In the genomic region with DNA sequence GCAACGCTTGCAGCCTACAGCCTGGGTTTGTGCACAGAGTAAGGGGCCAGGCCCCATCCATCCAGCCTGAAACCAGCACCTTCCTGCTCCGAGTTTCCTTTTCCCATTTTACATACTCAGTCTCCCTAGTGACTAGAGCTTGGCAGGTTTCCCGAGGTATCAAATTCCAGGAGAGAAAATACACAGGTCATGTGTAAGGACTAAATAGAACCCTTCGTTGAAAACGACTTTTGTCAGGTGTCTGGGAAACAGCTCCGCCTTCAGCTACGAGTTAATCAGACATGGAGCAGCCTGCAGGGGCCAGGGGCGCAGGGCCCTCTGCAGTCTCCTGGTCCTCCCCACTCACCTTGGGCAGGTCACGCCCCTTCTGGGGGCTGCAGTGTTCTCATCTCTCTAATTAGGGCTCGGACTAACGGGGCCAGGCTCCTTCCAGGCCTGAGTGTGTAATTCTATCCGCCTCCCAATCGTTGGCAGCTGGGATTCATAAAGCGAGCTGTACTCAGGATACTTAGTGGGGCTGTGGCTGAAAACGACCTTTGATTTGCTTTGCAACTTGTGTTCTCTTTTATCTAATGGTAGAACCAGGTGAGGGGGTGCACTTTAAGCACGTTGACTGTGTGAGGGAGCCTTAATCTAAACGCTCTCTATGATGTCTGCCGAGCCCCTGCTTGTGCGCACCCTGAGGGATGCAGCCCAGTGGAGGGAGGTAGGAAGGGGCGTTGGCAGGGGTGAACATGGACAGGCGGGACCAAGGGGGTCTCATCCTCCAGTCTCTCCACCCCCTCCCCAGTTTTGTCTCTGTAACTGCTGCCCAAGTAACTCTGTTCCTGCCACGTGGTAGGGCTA, we compare ENCODE assay signal across 11 mouse cellular contexts.
DNase-seq lines count a peak whose midpoint lies in the region; ATAC-seq and TF ChIP-seq lines count a peak whose summit lies in the region.
"Had no signal": no experiment of that assay in that cellular context is flagged by ENCODE, and none has a peak within 500 bp of the region (broad histone marks: within the 10 kb centered on the region; RNA-seq: fewer than 3 reads in every experiment).

No protein-coding gene starts in this region.

- DNase-seq in liver: peak; percentile 7
- DNase-seq in liver, embryonic 11.5 days (ENCODE audit: low spot score): no peak
- DNase-seq in layer of hippocampus, adult 9-10 months (ENCODE audit: low spot score): no peak
- DNase-seq in urinary bladder, adult 18-20 months (ENCODE audit: low spot score in 2 of 2): no peak
- no peak for DNase-seq in right cerebral cortex, postnatal 4 days
- DNase-seq: cerebellum, postnatal 10 days; lung, postnatal 4 days; thymus, postnatal 25 days had no signal

- no peak overlapping the region for H3K27ac ChIP-seq in liver, embryonic 11.5 days (ENCODE audit: low read depth, low read length)
- peak overlapping the region; percentile 89 for H3K27ac ChIP-seq in embryonic facial prominence, embryonic 12.5 days
- no peak overlapping the region for H3K27ac ChIP-seq in intestine, postnatal 0 days (ENCODE audit: low read depth, low read length)
- H3K27ac ChIP-seq in limb, embryonic 15.5 days: peak overlapping the region; percentile 71

- no peak for TF ChIP-seq CTCF in intestine, postnatal 0 days (IDR thresholded peaks at IDR 0.05; ENCODE audit: low read depth)

- H3K9ac ChIP-seq in liver, embryonic 11.5 days (ENCODE audit: low read depth, low read length): no peak overlapping the region
- no peak overlapping the region for H3K9ac ChIP-seq in embryonic facial prominence, embryonic 12.5 days
- H3K9ac ChIP-seq in intestine, postnatal 0 days (ENCODE audit: low read depth, low read length): no peak overlapping the region
- no peak overlapping the region for H3K9ac ChIP-seq in limb, embryonic 15.5 days

- ATAC-seq in liver, embryonic 11.5 days (replicated peaks; ENCODE audit: low FRiP score): no peak; the same call in 1 of the 2 replicates
- peak; percentile 90 for ATAC-seq in embryonic facial prominence, embryonic 12.5 days (ENCODE audit: insufficient number of reproducible peaks, insufficient read depth, low FRiP score, low TSS enrichment)
- ATAC-seq in intestine, postnatal 0 days: peak; percentile 36; the same call in 1 of the 2 replicates
- no peak for ATAC-seq in limb, embryonic 15.5 days (ENCODE audit: insufficient number of reproducible peaks, low FRiP score, low TSS enrichment, low read depth)

- WGBS in liver, embryonic 11.5 days: 53% methylated on average over 22 of the region's 22 CpGs
- WGBS in embryonic facial prominence, embryonic 12.5 days: 11% methylated on average over 22 of the region's 22 CpGs
- 33% methylated on average over 22 of the region's 22 CpGs for WGBS in intestine, postnatal 0 days
- WGBS in limb, embryonic 15.5 days: 9% methylated on average over 22 of the region's 22 CpGs

- H3K4me1 ChIP-seq in liver, embryonic 11.5 days (replicated peaks; ENCODE audit: control insufficient read depth, insufficient read depth, low read length): no peaks in the 10 kb centered on the region
- peaks cover 46% of the 10 kb centered on the region for H3K4me1 ChIP-seq in embryonic facial prominence, embryonic 12.5 days
- no peaks in the 10 kb centered on the region for H3K4me1 ChIP-seq in intestine, postnatal 0 days (replicated peaks; ENCODE audit: control insufficient read depth, insufficient read depth, low read length)
- H3K4me1 ChIP-seq in limb, embryonic 15.5 days: peaks cover 41% of the 10 kb centered on the region

- H3K4me3 ChIP-seq in liver, embryonic 11.5 days (ENCODE audit: low read depth, low read length): no peak overlapping the region
- H3K4me3 ChIP-seq in embryonic facial prominence, embryonic 12.5 days: no peak overlapping the region; the same call in 1 of the 2 replicates
- H3K4me3 ChIP-seq in intestine, postnatal 0 days (ENCODE audit: low read depth, low read length): no peak overlapping the region
- no peak overlapping the region for H3K4me3 ChIP-seq in limb, embryonic 15.5 days

- no peaks in the 10 kb centered on the region for H3K27me3 ChIP-seq in liver, embryonic 11.5 days (replicated peaks; ENCODE audit: control insufficient read depth, insufficient read depth, low read length)
- H3K27me3 ChIP-seq in embryonic facial prominence, embryonic 12.5 days: 0 out of 2 replicates have a peak, but pooled peaks cover 1% of the 10 kb centered on the region
- no peaks in the 10 kb centered on the region for H3K27me3 ChIP-seq in intestine, postnatal 0 days (replicated peaks; ENCODE audit: control insufficient read depth, insufficient read depth, low read length)
- H3K27me3 ChIP-seq in limb, embryonic 15.5 days: no peaks in the 10 kb centered on the region

- no peaks in the 10 kb centered on the region for H3K9me3 ChIP-seq in liver, embryonic 11.5 days (ENCODE audit: control insufficient read depth, low read length)
- no peaks in the 10 kb centered on the region for H3K9me3 ChIP-seq in embryonic facial prominence, embryonic 12.5 days
- H3K9me3 ChIP-seq in intestine, postnatal 0 days (ENCODE audit: control insufficient read depth): no peaks in the 10 kb centered on the region
- H3K9me3 ChIP-seq in limb, embryonic 15.5 days: no peaks in the 10 kb centered on the region

- H3K36me3 ChIP-seq in liver, embryonic 11.5 days (ENCODE audit: control insufficient read depth, insufficient read depth, low read length): no peaks in the 10 kb centered on the region
- H3K36me3 ChIP-seq in embryonic facial prominence, embryonic 12.5 days: no peaks in the 10 kb centered on the region
- H3K36me3 ChIP-seq in intestine, postnatal 0 days (ENCODE audit: control insufficient read depth, insufficient read depth): no peaks in the 10 kb centered on the region
- no peaks in the 10 kb centered on the region for H3K36me3 ChIP-seq in limb, embryonic 15.5 days

- no peak overlapping the region for H3K4me2 ChIP-seq in liver, embryonic 11.5 days
- peak overlapping the region; percentile 29 for H3K4me2 ChIP-seq in embryonic facial prominence, embryonic 12.5 days (replicated peaks)
- H3K4me2 ChIP-seq in intestine, postnatal 0 days (replicated peaks; ENCODE audit: low read depth): peak overlapping the region; percentile 30; the same call in 1 of the 2 replicates
- peak overlapping the region; percentile 28 for H3K4me2 ChIP-seq in limb, embryonic 15.5 days

Comparison
In these comparisons a context has a peak if more than half of its experiments do, and no peak if none do; other contexts are left out.
1. ATAC-seq: peak in embryonic facial prominence, embryonic 12.5 days (single experiment) and intestine, postnatal 0 days (single experiment); none in liver, embryonic 11.5 days (single experiment) and limb, embryonic 15.5 days (single experiment).
2. H3K27ac ChIP-seq: peak in embryonic facial prominence, embryonic 12.5 days (single experiment) and limb, embryonic 15.5 days (single experiment); none in liver, embryonic 11.5 days (single experiment) and intestine, postnatal 0 days (single experiment).